In the genomic region with DNA sequence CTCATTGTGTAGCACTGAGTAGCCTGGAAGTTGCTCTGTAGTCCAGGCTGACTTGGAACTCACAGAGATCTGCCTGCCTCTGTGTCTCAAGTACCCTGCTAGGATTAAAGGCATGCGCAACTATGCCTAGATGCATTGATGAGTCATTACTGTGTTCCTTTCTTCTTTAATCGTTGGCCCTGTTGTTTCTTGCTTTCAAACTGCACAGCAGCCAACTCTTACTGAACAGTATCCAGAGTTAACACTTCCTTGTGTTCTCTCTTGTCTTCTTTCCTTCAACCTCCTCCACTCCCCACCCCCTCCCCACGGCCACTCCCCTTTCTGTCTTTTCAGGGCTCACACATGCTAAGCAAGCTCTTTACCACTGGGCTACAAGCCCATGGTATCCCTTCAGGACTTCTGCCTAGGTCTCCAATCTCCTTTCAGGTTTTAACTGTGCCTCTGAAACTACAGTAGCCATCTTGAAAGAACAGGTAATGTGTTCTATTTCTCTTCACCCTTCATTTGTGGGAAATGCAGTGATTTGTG, we compare ENCODE assay signal across 10 mouse cellular contexts. TPM values are rescaled to one million over a fixed set of nuclear protein-coding genes. Genes with fewer than 3 reads are reported as not detected.
DNase-seq lines count a peak whose midpoint lies in the region; ATAC-seq and TF ChIP-seq lines count a peak whose summit lies in the region.
"Had no signal": no experiment of that assay in that cellular context is flagged by ENCODE, and none has a peak within 500 bp of the region (broad histone marks: within the 10 kb centered on the region; RNA-seq: fewer than 3 reads in every experiment).

No protein-coding gene starts in this region.

- no peaks in the 10 kb centered on the region for H3K4me1 ChIP-seq in lung, embryonic 16.5 days (replicated peaks; ENCODE audit: control insufficient read depth, insufficient read depth, low read length)
- no peaks in the 10 kb centered on the region for H3K4me1 ChIP-seq in lung, postnatal 0 days (ENCODE audit: insufficient read depth, low read depth, low read length)
- H3K4me1 ChIP-seq in embryonic fibroblast, embryonic 13.5 days (ENCODE audit: control insufficient read depth, insufficient read depth, low read length) = peaks cover 14% of the 10 kb centered on the region
- no peaks in the 10 kb centered on the region for H3K4me1 ChIP-seq in neural tube, embryonic 14.5 days (ENCODE audit: control insufficient read depth, insufficient read depth, low read length)

- H3K4me3 ChIP-seq in lung, embryonic 16.5 days (ENCODE audit: low read length) = no peak overlapping the region
- H3K4me3 ChIP-seq in lung, postnatal 0 days (ENCODE audit: low read depth, low read length) = no peak overlapping the region
- no peak overlapping the region for H3K4me3 ChIP-seq in embryonic fibroblast, embryonic 13.5 days (ENCODE audit: insufficient read depth, low read length)
- H3K4me3 ChIP-seq in neural tube, embryonic 14.5 days (ENCODE audit: low read depth, low read length) = no peak overlapping the region

- no peaks in the 10 kb centered on the region for H3K9me3 ChIP-seq in lung, embryonic 16.5 days (ENCODE audit: control insufficient read depth, low read length)
- H3K9me3 ChIP-seq in lung, postnatal 0 days (ENCODE audit: low read length) = no peaks in the 10 kb centered on the region
- H3K9me3 ChIP-seq in neural tube, embryonic 14.5 days (ENCODE audit: control insufficient read depth, low read length) = no peaks in the 10 kb centered on the region

- H3K4me2 ChIP-seq in lung, embryonic 16.5 days (ENCODE audit: low read depth, low read length) = no peak overlapping the region
- no peak overlapping the region for H3K4me2 ChIP-seq in lung, postnatal 0 days (replicated peaks; ENCODE audit: low read depth, low read length)
- H3K4me2 ChIP-seq in neural tube, embryonic 14.5 days (ENCODE audit: low read depth, low read length) = no peak overlapping the region

- WGBS in lung, embryonic 16.5 days = 68% methylated on average over 3 of the region's 3 CpGs
- WGBS in lung, postnatal 0 days = 58% methylated on average over 3 of the region's 3 CpGs
- 81% methylated on average over 3 of the region's 3 CpGs for WGBS in neural tube, embryonic 14.5 days

- no peaks in the 10 kb centered on the region for H3K36me3 ChIP-seq in lung, embryonic 16.5 days (ENCODE audit: control insufficient read depth, insufficient read depth, low read length)
- no peaks in the 10 kb centered on the region for H3K36me3 ChIP-seq in lung, postnatal 0 days (ENCODE audit: insufficient read depth, low read length)
- no peaks in the 10 kb centered on the region for H3K36me3 ChIP-seq in neural tube, embryonic 14.5 days (ENCODE audit: control insufficient read depth, insufficient read depth, low read length)

- H3K27ac ChIP-seq in lung, embryonic 16.5 days (ENCODE audit: low read length) = no peak overlapping the region
- H3K27ac ChIP-seq in lung, postnatal 0 days (ENCODE audit: low read length) = no peak overlapping the region
- peak overlapping the region; percentile 99 for H3K27ac ChIP-seq in embryonic fibroblast, embryonic 13.5 days (ENCODE audit: insufficient read depth, low read length)
- H3K27ac ChIP-seq in neural tube, embryonic 14.5 days (ENCODE audit: low read depth, low read length) = no peak overlapping the region

- no peak overlapping the region for H3K9ac ChIP-seq in lung, embryonic 16.5 days (ENCODE audit: low read length)
- no peak overlapping the region for H3K9ac ChIP-seq in lung, postnatal 0 days (replicated peaks; ENCODE audit: low read depth)
- H3K9ac ChIP-seq in neural tube, embryonic 14.5 days (replicated peaks; ENCODE audit: low read depth, low read length) = no peak overlapping the region

- no peaks in the 10 kb centered on the region for H3K27me3 ChIP-seq in lung, embryonic 16.5 days (ENCODE audit: control insufficient read depth, insufficient read depth, low read depth, low read length)
- H3K27me3 ChIP-seq in lung, postnatal 0 days (replicated peaks; ENCODE audit: insufficient read depth, low read length) = no peaks in the 10 kb centered on the region
- no peaks in the 10 kb centered on the region for H3K27me3 ChIP-seq in neural tube, embryonic 14.5 days (ENCODE audit: control insufficient read depth, insufficient read depth, low read length)

- TF ChIP-seq CTCF in lung, postnatal 0 days (IDR thresholded peaks at IDR 0.05) = no peak
- no peak for TF ChIP-seq CTCF in embryonic fibroblast, embryonic 13.5 days (IDR thresholded peaks at IDR 0.05; ENCODE audit: borderline replicate concordance, insufficient read depth, low read length)

- no peak for TF ChIP-seq EP300 in lung, postnatal 0 days (IDR thresholded peaks at IDR 0.05)

- ATAC-seq in lung, embryonic 16.5 days (ENCODE audit: low read depth) = peak; percentile 38; the same call in 1 of the 2 replicates
- no peak for ATAC-seq in lung, postnatal 0 days
- 0 out of 2 replicates have a peak, but pooled peaks have one; percentile 24 for ATAC-seq in neural tube, embryonic 14.5 days (ENCODE audit: low read depth)

- no peak for DNase-seq in lung, postnatal 0 days (ENCODE audit: low spot score)
- peak; percentile 18 for DNase-seq in WW6 (ENCODE audit: low read depth, low spot score)
- no peak for DNase-seq in adrenal gland, postnatal 36 days
- no peak for DNase-seq in cerebellum, postnatal 14 days
- DNase-seq: kidney, postnatal 36 days; lung, postnatal 10 days; thymus, postnatal 4 days had no signal

- TF ChIP-seq POLR2A in embryonic fibroblast, embryonic 13.5 days (IDR thresholded peaks at IDR 0.05; ENCODE audit: low read depth, low read length) = no peak

RNA-seq across cellular contexts. Expression of a gene that starts 17.4 kb away (rescaled TPM):
- polyA plus RNA-seq in lung, embryonic 16.5 days (2015; fragmentation: Nextera tagmentation; extraction: Ambion mirVana) = 57.8 and 59.4 TPM in 2 replicates
- polyA plus RNA-seq in lung, postnatal 0 days (2015; fragmentation: Nextera tagmentation; extraction: Ambion mirVana) = 54.2 and 66.7 TPM in 2 replicates
- polyA plus RNA-seq in embryonic fibroblast, embryonic 13.5 days (2011; ENCODE audit: insufficient read length, low read depth, missing spikeins) = 253 and 317 TPM in 2 replicates
- polyA plus RNA-seq in neural tube, embryonic 14.5 days (2014; fragmentation: Nextera tagmentation; extraction: Ambion mirVana) = 4.2 and 9.9 TPM in 2 replicates
- 10 to 100 TPM; 29.8 to 50.3 TPM for total RNA-seq in adrenal gland, postnatal 36 days (2021)
